Mouse (Mus musculus) testis, adult 2 months (tissue): ENCODE results near the gene Trpv6. TPM values are rescaled to one million over a fixed set of nuclear protein-coding genes. Genes with fewer than 3 reads are reported as not detected.

Experiments
- H3K27ac ChIP-seq: fragments of 200-500 bp; 2 replicates; pipeline ENCODE4 v1.5.1; 2012; ENCODE audit warnings: low read depth, low read length; ENCODE audit not compliant: control insufficient read depth, insufficient read depth
- H3K27me3 ChIP-seq: fragments of 200-500 bp; 2 replicates; pipeline ENCODE4 v1.6.1; 2012; ENCODE audit warnings: mild to moderate bottlenecking, low read length, moderate library complexity; ENCODE audit not compliant: control insufficient read depth, insufficient read depth
- H3K36me3 ChIP-seq: fragments of 200-500 bp; 2 replicates; pipeline ENCODE4 v1.6.1; 2012; ENCODE audit warnings: mild to moderate bottlenecking, low read length; ENCODE audit not compliant: control insufficient read depth, insufficient read depth
- H3K4me1 ChIP-seq: fragments of 200-500 bp; 2 replicates; pipeline ENCODE4 v1.6.1; 2012; ENCODE audit warnings: low read length; ENCODE audit not compliant: control insufficient read depth, insufficient read depth
- H3K4me3 ChIP-seq: fragments of 200-500 bp; 2 replicates; pipeline ENCODE4 v1.5.1; 2012; ENCODE audit warnings: low read depth, mild to moderate bottlenecking, low read length, moderate library complexity, mixed read lengths; ENCODE audit not compliant: control insufficient read depth
- CTCF ChIP-seq: fragments of 200-500 bp; IDR thresholded peaks from 2 replicates; pipeline ENCODE4 v1.5.1; 2012; ENCODE audit warnings: low read depth, mild to moderate bottlenecking, inconsistent platforms, low read length, moderate library complexity; ENCODE audit not compliant: control insufficient read depth, insufficient read depth, insufficient replicate concordance
- POLR2A ChIP-seq: fragments of 200-500 bp; IDR thresholded peaks from 2 replicates; pipeline ENCODE4 v1.6.1; 2012; ENCODE audit warnings: low read depth, mild to moderate bottlenecking, inconsistent platforms, low read length, moderate library complexity; ENCODE audit not compliant: control insufficient read depth
- polyA plus RNA-seq: library from polyadenylated mRNA; depleted of rRNA; stranded (reverse); fragments of >200 nt; gene quantifications from 2 replicates; pipeline ENCODE4 v1.2.3, GENCODE M21; 2012

The Trpv6 gene
- polyA plus RNA-seq, 1 experiment: 0.42 TPM

GRCm38 (mm10) chr6:41621241-41621990 is 14.8 kb downstream of the Trpv6 start:
- Histone ChIP-seq H3K27ac (no peak overlapping the region), H3K36me3 (no peaks in the 10 kb centered on the region), H3K4me3 (no peak overlapping the region), H3K4me1 (peaks cover 4% of the 10 kb centered on the region), H3K27me3 (no peaks in the 10 kb centered on the region)
- TF ChIP-seq POLR2A (no peak), CTCF (no peak)

GRCm38 (mm10) chr6:41620173-41620798 is 15.9 kb downstream of the Trpv6 start:
- no peak overlapping the region for H3K27ac ChIP-seq
- peaks cover 4% of the 10 kb centered on the region for H3K4me1 ChIP-seq
- H3K4me3 ChIP-seq: no peak overlapping the region
- TF ChIP-seq CTCF: no peak
- TF ChIP-seq POLR2A: no peak
- no peaks in the 10 kb centered on the region for H3K27me3 ChIP-seq
- no peaks in the 10 kb centered on the region for H3K36me3 ChIP-seq

GRCm38 (mm10) chr6:41607637-41608036 is 28.6 kb downstream of the Trpv6 start:
- Histone ChIP-seq H3K4me1 (peaks cover 4% of the 10 kb centered on the region), H3K4me3 (no peak overlapping the region), H3K27me3 (no peaks in the 10 kb centered on the region), H3K27ac (no peak overlapping the region), H3K36me3 (no peaks in the 10 kb centered on the region)
- TF ChIP-seq CTCF (no peak), POLR2A (no peak)

GRCm38 (mm10) chr6:41606214-41606613 is 30.0 kb downstream of the Trpv6 start:
- Histone ChIP-seq H3K4me3 (no peak overlapping the region), H3K4me1 (peaks cover 4% of the 10 kb centered on the region), H3K27ac (no peak overlapping the region), H3K36me3 (no peaks in the 10 kb centered on the region), H3K27me3 (no peaks in the 10 kb centered on the region)
- no peak for TF ChIP-seq CTCF
- no peak for TF ChIP-seq POLR2A

GRCm38 (mm10) chr6:41605794-41606104 is 30.5 kb downstream of the Trpv6 start:
- Histone ChIP-seq H3K4me1 (peaks cover 4% of the 10 kb centered on the region), H3K27me3 (no peaks in the 10 kb centered on the region), H3K27ac (no peak overlapping the region), H3K36me3 (no peaks in the 10 kb centered on the region), H3K4me3 (peak overlapping the region; percentile 84)
- TF ChIP-seq CTCF (no peak), POLR2A (no peak)

GRCm38 (mm10) chr6:41605061-41605793 is 31.0 kb downstream of the Trpv6 start, which contains the start of gene Ephb6:
Ephb6 (plus strand) TSS chr6:41605482.
- H3K36me3 ChIP-seq: no peaks in the 10 kb centered on the region
- TF ChIP-seq CTCF: no peak
- TF ChIP-seq POLR2A: no peak
- no peak within 1 kb of the TSS for H3K27ac ChIP-seq
- peaks cover 4% of the 10 kb centered on the region for H3K4me1 ChIP-seq
- peak within 1 kb of the TSS; percentile 84 for H3K4me3 ChIP-seq
- H3K27me3 ChIP-seq: no peaks in the 10 kb centered on the region

GRCm38 (mm10) chr6:41604401-41605050 is 31.7 kb downstream of the Trpv6 start:
- no peaks in the 10 kb centered on the region for H3K27me3 ChIP-seq
- peak; percentile 45; the same call in 1 of the 2 replicates for TF ChIP-seq CTCF
- no peak for TF ChIP-seq POLR2A
- no peaks in the 10 kb centered on the region for H3K36me3 ChIP-seq
- peak overlapping the region; percentile 84 for H3K4me3 ChIP-seq
- H3K4me1 ChIP-seq: peaks cover 4% of the 10 kb centered on the region
- H3K27ac ChIP-seq: no peak overlapping the region

- Histone ChIP-seq H3K27me3 (no peaks in the 10 kb centered on the region), H3K4me3 (no peak overlapping the region), H3K36me3 (no peaks in the 10 kb centered on the region), H3K27ac (no peak overlapping the region), H3K4me1 (no peaks in the 10 kb centered on the region)
- TF ChIP-seq POLR2A (no peak), CTCF (no peak)
These were observed 54.0 kb downstream of the Trpv6 start for GRCm38 (mm10) chr6:41582189-41582588.
